Mouse (Mus musculus) right cerebral cortex, postnatal 10 days (tissue): ENCODE results near the gene Rbbp4.

Experiments used
- DNase-seq, 2 experiments: peaks; one replicate each; pipeline ENCODE4 v3.0.0; 2021; ENCODE audit warnings: low spot score in 2 of 2

The Rbbp4 gene

DNA sequence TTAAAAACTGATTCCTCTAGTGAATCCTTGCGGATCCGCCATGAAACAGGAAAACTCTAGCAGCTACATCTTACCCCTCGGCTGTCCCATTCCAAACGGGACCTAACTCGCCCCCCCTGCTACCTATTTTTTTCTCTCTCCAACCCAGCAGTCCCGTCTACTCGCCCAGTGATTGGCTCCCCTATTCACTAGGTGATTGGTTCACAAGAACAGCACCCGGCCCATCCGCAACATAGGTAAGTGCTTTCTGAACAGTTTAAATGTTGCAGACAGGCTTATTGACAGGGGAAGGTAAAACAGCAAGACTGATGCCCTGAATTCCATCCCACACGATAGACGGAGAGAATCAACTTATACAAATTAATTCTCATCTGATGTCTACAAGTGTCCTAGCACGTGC is 18.0 kb upstream of the Rbbp4 start:
- DNase-seq = no peak

DNA sequence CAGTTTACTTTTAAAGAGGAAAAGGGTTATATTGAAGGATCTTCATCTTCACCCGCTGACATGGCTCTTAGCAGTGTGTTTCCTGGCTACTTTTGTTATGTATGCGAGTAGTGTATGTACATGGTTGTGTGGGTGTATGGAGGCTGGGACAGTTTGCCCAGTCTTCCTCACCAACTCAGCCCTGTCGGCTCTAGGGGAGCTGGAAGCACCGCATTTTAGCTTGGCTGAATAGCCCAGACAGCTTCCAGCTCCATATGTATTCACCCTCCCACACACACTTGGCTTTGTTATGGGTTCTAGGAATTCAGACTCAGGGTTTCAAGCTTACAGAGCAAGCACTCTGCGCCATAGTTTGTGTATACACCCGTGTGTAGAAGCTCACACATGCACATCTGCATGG is 15.9 kb upstream of the Rbbp4 start:
- DNase-seq = peak; percentile 65 to 74

DNA sequence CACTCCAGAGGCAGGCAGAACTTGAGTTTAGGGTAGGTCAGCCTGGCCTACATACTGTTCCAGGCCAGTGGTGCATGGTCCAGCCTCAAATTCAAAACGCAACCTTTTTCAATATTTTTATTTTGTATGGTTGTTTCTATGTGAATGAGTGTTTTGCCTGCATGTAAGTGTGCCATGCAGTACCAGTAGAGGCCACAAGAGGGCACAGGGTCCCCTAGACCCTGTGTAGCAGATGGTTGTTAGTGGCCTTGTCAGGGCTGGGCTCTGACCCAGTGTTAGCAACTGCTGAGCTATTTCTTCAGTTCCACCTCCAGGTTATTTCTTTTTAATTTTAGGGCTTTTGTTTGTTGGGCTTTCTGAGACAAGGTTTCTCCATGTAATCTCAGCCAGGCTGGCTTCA is 15.5 kb upstream of the Rbbp4 start:
- DNase-seq = peak; percentile 69 to 77

DNA sequence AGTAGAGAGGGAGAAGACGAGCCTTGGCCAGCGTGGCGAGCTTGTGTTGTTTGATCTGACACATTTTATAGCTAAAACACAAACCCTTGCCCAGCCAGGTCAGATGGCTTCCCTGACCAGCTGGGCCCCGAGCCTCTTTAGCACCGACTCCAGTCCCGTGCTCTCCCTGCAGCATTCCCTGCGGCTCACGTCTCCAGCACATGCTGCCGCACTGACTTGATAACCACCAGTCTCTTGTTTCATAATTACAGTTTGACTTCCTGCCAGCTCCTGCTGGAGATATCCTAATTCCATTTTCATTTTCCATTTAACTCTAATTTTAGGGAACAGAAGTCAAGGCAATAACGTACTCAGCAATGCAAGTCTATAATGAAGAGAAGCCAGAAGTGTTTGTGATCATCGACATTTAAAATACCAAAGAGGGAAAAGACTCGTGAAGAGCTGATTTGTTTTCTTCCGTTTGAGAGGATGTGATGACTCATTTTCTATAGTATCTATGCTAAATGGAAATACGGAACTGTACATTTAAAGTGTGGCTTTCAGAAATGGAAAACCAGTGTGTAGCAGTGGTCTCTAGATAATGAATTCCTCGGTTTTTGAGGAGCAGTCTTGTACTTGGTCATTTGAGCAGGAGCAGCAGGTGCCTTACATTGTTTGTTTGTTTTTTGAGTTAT is 11.4 kb upstream of the Rbbp4 start:
- DNase-seq = peak; percentile 67 to 71

DNA sequence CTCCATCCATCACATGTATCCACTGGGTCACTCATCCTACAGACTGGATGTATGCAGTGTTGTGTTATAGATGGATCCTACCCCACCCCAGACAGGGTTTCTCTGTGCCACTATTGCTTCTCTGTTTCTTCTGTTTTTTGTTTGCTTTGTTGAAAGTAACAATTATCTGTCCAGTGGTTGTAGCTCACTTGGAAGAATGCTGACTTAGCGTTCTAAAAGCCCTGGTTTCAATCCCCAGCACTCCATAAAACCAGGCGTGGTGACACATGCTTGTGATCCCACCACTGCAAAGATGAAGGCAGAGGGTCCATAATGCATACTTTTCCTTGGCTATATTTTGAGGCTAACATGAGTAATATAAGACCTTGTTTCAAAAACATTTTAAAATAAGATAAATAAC is 7.5 kb upstream of the Rbbp4 start:
- no peak for DNase-seq

DNA sequence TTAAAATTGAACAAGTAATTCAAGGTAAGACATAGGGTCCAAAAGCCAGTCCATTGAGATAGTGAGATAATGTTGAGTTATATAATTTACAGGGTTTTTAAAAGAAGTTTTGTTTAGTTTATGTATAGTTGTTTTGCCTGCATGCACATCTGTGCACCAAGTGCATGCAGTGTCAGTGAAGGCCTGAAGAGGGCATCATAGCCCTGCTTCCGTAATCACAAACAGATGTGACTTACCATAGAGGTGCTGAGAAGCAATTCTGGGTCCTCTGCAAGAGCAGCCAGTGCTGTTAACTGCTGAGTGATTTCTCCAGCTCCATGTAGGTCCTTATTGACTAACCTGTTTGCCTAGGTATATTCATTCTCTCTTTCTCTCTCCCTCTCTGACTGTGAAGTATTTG is 6.7 kb upstream of the Rbbp4 start:
- DNase-seq = no peak

DNA sequence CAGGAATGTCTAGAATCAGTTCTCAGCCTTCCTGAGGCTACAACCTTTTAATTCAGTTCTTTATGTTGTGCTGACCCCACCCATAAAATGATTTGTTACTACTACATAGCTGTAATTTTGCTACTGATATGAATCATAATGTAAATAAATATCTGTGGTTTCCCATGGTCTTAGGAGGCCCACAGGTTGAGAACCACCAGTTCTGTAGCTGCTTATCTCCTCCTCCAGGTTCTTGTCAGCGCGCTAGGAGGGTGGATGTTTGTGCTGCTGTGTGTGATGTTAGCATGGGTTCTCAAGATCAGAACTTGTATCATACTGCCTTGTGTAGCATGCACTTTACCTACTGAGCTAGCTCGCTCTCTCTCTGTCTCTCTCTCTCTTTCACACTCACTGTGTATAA is 4.6 kb upstream of the Rbbp4 start:
- no peak for DNase-seq

DNA sequence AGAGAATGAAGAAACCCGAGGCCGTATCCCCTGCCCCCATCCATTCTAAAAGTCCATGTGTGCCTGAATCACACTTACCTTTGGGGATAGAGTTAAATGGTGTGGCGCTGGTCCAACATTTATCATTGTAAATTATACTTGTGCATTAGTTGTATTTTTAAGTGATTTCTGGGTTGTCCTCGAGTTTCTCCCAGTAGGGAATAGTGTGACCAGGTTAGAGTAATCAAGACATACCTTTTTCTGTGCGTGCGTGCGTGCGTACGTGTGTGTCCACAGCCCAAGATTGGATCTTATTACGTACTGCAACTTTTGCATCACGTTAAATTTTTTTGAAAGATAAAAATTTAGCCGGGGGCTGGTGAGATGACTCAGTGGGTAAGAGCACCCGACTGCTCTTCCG is 1.1 kb upstream of the Rbbp4 start:
- DNase-seq = no peak

DNA sequence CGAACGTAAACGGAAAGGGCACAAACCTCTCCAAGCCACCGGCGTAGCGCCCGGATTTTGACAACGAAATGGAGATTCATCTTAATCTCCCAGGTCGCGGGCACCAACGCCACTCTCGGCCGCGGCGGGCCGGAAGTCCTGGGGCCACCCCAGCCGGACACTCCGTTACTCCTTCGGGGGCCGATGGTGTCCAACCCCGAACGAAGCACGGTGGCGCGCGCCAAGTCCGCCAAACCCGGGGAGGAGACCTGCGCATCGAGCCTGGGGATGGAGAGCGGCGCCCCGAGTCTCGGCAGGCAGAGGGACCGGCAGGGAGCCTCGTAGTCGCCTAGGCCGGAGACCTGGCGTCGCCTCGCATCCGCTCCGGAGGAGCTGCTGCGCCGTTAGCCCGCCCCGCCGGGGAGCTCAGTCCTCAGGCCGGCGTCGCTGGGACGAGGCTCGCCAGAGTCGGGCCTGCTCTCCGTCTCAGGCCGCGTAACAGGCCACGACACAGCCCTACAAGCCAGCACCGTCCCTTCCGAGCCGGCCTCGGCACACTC is 424 bp downstream of the Rbbp4 start:
- peak in 1 of 2 experiments; percentile 63 for DNase-seq

DNA sequence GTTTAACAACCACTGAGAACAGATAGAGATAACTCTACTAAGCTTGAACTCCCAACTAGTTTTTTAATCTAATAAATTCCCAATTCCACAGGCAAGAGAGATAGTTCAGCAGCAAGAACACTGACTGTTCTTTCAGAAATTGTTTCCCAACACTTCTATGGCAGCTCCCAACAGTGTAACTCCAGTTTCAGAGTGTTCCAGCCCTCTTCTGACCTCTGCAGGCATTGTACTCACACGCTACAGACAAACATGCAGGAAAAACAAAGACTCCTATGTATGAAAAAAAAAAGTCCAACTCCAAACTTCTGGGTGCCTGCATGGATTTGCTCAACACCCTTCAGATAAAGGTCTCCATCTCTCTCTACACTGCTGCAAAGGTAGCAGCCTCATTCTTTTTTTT is 2.3 kb downstream of the Rbbp4 start:
- DNase-seq = no peak

DNA sequence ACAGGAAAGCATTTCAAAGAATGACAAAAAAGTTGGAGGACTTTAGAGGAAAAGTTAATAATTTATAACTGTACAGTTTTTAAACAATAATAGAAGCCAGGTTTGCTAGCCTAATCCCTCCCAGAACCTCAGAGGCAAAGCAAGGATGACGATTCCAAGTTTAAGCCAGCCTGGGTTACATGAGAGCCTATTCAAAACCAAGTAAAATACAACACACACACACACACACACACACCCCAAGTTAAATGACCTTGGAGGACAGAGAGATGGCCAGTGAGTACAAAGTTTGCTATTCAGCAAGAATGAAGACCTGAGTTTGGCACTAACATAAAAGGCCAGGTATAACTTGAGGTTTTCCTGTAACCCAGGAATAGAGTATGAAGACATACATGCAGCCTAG is 9.0 kb downstream of the Rbbp4 start:
- no peak for DNase-seq

DNA sequence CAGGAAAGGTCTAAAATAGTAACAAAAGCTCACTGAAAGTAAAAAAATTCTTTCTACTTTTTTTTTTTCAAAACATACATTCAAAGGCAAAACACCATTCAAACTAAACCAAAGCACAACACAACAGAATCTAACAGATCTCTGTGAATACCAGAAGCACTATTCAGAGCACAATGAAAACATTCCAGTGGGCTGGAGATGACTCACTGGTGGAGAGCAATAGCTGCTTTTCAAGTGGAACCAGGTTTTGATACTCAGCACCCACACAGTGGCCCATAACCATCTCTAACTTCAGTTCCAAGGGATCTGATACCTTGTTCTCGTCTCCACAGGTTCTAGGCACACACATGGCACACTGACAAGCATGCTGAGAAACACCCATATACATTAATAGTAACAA is 10.4 kb downstream of the Rbbp4 start:
- no peak for DNase-seq

DNA sequence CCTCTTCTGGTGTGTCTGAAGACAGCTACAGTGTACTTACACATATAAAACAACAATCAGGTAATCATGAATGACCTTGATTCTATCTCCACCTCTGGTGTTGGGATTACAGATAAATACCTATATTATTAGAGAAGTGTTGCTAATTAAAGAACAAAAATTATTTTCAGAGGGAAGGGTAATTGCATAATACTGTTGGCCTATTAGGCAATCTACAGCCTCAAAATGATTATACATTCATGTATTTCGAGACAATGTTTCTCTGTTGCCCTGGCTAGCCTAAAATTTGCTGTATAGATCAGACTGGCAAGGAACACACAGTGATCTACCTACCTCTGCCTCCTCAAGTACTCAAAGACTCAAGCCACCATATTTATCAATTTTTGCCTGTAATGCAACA is 11.7 kb downstream of the Rbbp4 start:
- no peak for DNase-seq

DNA sequence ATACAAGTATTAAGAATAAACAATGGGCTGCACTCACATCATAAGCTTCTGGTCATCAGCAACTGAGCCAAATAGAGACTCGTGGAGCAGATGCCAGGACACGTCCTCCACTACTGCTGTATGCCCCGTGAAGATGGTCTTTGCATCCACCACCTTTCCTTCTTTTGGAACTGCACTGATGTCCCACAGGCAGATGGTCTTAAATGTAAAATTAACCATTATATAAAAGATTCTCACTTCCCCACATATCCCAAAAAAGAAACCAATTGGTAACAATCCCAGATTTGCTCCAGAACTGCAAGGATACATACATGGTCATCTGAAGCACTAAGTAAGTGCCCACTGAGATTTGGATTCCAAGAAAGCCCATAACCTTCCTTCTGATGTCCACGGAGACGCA is 13.1 kb downstream of the Rbbp4 start:
- DNase-seq = no peak

DNA sequence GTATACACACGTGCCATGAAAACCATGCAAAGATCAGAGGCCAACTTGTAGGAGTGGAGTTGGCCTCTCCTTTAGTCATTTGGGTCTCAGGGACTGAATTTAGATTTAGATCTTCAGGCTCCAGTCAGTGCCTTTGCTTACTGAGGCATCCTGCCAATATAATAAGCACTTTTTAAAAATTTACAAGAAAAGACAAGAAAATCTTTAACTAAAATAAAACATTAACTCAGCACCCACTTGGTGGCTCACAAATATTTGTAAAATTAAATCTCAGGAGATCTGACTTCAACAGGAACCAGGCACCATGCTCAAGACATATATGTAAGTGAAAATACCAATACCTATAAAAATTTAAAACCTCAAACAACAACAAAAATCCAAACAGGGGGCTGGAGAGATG is 14.3 kb downstream of the Rbbp4 start:
- no peak for DNase-seq

DNA sequence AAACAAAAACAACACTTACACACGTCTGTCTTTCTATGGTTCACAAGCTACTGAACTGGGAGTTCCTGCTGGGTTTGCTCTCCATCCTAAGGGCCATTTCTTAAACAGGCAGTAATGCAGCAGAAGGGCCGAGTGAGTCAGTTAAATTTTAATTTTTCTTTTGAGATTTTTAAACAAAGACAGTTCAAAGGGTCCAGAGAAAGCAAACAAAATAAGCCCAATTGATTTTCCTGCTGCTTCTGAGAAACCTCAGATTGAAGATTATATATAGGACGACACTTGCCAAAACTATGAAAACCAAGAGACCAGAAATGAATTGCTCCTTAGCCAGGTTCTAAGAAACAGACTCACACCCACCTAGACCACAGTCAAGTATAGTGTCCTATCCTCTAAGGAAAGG is 21.3 kb downstream of the Rbbp4 start:
- no peak for DNase-seq

DNA sequence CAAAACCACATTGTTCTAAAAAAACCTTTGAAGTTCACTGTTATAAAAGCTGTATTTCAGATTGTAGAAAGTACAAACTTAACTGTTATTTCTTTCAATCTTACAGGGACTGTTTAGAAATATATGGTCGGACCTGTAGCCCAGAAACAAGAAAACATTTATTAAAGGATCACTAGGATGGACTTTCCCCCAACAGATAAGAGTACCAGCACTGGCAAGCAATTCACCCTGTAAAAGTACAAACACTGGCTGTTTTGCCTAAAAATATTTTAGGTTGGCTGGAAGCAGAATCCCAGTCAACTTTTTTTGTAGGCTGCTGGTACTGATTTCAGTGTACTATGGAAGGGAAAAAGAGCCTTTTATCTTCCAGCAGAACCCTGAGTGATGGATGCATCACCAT is 27.2 kb downstream of the Rbbp4 start:
- DNase-seq = no peak

DNA sequence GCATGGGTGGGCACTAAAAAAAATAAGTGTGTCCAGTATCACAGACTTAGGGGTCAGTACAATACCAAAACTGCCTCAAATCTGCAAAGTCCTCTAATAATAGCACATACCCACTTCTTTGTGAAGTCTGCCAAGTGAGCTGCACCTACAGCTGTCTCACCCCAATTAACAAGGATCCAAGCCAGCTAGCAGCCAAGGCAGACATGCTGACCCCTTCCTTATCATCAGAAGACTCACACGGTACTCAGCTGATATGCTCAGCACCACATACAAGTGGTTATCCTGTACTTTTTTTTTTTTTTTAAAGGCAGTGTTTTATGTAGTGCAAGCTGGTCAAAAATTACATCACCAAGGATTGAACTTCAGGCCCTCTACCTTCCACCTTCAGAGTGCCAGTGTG is 30.9 kb downstream of the Rbbp4 start:
- no peak for DNase-seq

DNA sequence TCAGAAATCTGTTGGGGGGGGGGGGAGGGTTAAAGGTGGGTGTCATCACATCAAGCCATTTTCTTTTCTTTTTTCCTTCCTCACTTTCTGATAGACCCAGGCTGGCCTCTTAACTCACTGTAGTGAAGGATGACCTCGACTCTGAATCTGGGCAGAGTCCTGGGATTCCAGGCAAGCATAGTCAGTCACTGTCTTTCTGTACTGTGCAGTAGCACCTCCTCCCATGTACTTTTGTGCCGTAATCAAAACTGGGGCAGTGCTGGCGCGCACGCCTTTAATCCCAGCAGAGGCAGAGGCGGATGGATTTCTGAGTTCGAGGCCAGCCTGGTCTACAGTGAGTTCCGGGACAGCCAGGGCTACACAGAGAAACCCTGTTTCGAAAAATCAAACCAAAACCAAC is 31.4 kb downstream of the Rbbp4 start:
- no peak for DNase-seq

DNA sequence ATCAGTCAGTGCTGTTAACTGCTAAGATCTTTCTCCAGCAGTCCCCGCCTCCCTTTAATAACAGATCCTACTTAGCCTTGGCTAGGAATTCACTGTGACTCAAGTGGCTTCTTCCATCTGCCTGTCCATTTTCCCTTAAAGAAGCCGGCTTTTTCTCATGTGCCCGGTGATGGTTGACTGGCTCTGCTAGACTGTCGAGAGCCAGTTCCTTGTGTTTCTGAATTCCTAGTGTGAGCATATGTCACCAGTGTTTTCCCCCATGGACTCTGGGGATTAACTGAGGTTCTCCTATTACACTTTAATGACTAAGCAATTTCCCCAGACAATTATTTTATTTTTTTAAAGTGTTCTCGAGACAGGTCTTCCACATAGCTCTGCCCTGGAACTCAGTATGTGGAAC is 31.8 kb downstream of the Rbbp4 start:
- no peak for DNase-seq

DNA sequence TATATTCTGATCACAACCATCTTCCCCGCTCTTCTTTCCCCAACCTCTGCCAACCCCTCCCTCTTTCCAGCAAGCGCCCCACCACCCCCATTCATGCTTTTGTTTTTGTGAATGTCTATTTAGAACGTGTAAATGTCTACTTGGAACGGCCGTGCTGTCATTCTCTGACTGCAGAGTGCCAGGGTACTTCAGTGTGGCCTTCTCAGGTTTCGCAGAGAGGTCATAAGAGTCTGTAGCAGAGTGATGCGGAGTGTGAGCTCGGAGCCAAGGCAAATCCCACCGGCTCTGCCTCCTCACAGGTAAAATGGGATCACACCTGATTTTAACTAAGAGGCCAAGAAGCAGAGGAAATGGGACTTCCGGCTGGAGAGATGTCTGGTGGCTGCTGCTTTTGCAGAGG is 36.0 kb downstream of the Rbbp4 start:
- no peak for DNase-seq

DNA sequence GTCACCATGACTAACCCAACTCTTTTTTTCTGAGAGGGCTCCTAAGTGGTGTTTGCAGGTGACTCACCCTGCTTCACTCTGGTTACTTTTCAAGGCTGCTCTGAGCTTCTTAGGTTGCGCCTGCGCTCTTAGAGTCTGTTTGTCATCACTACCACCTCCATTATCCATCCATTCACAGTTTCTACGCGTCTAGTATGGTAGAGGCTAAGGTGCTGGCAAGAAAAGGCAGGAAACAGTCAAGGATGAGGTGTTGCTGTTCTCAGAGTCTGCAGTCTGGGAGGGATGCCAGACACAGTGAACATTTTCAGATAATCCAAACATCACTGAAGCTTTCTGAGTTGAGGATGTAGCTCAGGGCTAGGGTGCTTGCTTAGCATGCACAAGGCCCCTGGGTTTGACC is 37.4 kb downstream of the Rbbp4 start:
- peak in 1 of 2 experiments; percentile 51 for DNase-seq

DNA sequence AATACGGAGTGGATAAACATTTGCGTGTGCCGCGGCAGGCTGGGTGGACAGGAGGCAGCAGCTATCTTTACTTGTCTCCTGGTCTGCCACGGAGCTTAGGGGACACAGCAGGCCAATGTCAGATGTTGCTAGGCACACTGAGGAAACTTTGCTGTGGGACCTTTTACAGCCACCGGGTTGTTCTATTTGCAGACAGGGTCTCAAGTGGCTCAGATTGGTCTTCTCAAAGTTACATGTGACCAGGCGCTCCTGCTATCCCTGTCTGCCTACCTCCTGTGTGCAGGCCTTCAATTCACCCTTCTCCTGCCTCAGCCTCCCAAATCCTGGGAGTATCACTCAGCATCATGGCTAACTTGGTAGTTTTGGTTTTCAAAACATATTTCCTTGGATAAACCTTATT is 39.1 kb downstream of the Rbbp4 start:
- DNase-seq = no peak

DNA sequence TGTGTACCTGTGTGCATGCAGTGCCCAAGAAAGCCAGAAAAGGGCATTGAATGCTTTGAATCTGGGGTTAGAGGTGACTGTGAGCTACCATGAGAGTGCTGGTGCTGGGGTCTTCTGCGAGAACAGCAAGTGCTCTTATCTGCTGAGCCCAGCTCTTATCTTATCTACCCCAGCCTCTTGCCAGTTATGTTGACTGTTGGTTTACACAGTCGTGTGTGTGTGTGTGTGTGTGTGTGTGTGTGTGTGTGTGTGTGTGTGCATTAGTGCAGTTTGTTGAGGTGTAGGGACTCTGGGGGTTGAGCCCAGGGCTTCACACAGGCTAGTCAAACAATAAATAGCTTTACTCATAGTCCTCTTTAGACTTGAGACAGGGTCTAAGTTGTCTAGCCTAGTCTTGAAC is 40.0 kb downstream of the Rbbp4 start:
- no peak for DNase-seq
